Mouse (Mus musculus): ENCODE data around the gene Scarf1. TPM values are rescaled to one million over a fixed set of nuclear protein-coding genes. Genes with fewer than 3 reads are reported as not detected.

Scarf1 gene
- total and polyA plus RNA-seq, 3 experiments: 0.15 to 0.28 TPM; not detected in 1

- DNase-seq (ENCODE audit: low read depth, low spot score): no peak
- Histone ChIP-seq H3K9ac (ENCODE audit: control insufficient read depth, low read depth, low read length, poor library complexity, severe bottlenecking) (no peak overlapping the region), H3K27me3 (ENCODE audit: control insufficient read depth in 1 of 2, insufficient read depth in 2 of 2, low read length in 2 of 2) (no peaks in the 10 kb centered on the region), H3K79me2 (ENCODE audit: control insufficient read depth, insufficient read depth, low read length, poor library complexity) (peaks cover 10% of the 10 kb centered on the region), H3K4me3 (ENCODE audit: control insufficient read depth in 1 of 2, insufficient read depth in 1 of 2, low read depth in 2 of 2, low read length in 2 of 2) (no peak overlapping the region), H3K27ac (ENCODE audit: control insufficient read depth, low read depth, low read length) (no peak overlapping the region), H3K9me3 (replicated peaks; ENCODE audit: insufficient read depth, low read length) (no peaks in the 10 kb centered on the region), H3K36me3 (ENCODE audit: control insufficient read depth in 1 of 2, insufficient read depth in 2 of 2, low read length in 2 of 2) (peaks cover 0 to 20% of the 10 kb centered on the region in 2 experiments; a peak in 2 of 4 replicates), H3K4me1 (ENCODE audit: control insufficient read depth in 1 of 2, insufficient read depth in 2 of 2, low read length in 2 of 2) (peaks cover 3 to 25% of the 10 kb centered on the region in 2 experiments)
- TF ChIP-seq GATA1 (IDR thresholded peaks at IDR 0.05; ENCODE audit: low read depth, low read length) (peak; percentile 59), NRF1 (IDR thresholded peaks at IDR 0.05; ENCODE audit: insufficient read depth, low read depth, low read length, poor library complexity, severe bottlenecking) (no peak), CHD1 (IDR thresholded peaks at IDR 0.05; ENCODE audit: low read depth, low read length) (no peak), CTCF (IDR thresholded peaks at IDR 0.05 in 2 of 3, conservative IDR thresholded peaks at IDR 0.05 in 1 of 3; ENCODE audit: control insufficient read depth in 1 of 3, insufficient read depth in 1 of 3, low read depth in 2 of 3, low read length in 3 of 3, poor library complexity in 1 of 3, severe bottlenecking in 1 of 3) (no peak), JUND (IDR thresholded peaks at IDR 0.05; ENCODE audit: low read depth, low read length) (no peak), MYB (IDR thresholded peaks at IDR 0.05; ENCODE audit: low read depth, low read length) (no peak), ZNF384 (IDR thresholded peaks at IDR 0.05; ENCODE audit: low read depth, low read length) (no peak), TCF12 (IDR thresholded peaks at IDR 0.05; ENCODE audit: low read depth, low read length) (peak; percentile 33; the same call in 1 of the 2 replicates), RCOR1 (IDR thresholded peaks at IDR 0.05; ENCODE audit: low read depth, low read length) (peak; percentile 84), ETS1 (IDR thresholded peaks at IDR 0.05; ENCODE audit: low read depth, low read length) (0 out of 2 replicates have a peak, but pooled peaks have one; percentile 17), TBP (IDR thresholded peaks at IDR 0.05; ENCODE audit: low read depth, low read length) (no peak), MAFK (IDR thresholded peaks at IDR 0.05; ENCODE audit: borderline replicate concordance, low read depth, low read length) (no peak), POLR2A (IDR thresholded peaks at IDR 0.05; ENCODE audit: control insufficient read depth in 1 of 2, insufficient read depth in 1 of 2, low read depth in 1 of 2, low read length in 2 of 2, poor library complexity in 1 of 2) (no peak), POLR2AphosphoS2 (IDR thresholded peaks at IDR 0.05; ENCODE audit: low read length) (no peak), UBTF (IDR thresholded peaks at IDR 0.05; ENCODE audit: borderline replicate concordance, insufficient read depth, low read depth, low read length) (no peak), EP300 (IDR thresholded peaks at IDR 0.05; ENCODE audit: low read depth in 1 of 2, low read length in 2 of 2) (peak; percentile 42 to 44; a peak in 2 of 4 replicates), CHD2 (IDR thresholded peaks at IDR 0.05; ENCODE audit: low read length) (no peak)
Observed at GRCm38 (mm10) chr11:75529771-75530170, 16.4 kb downstream of the Scarf1 start.

- peaks cover 5 to 30% of the 10 kb centered on the region in 2 experiments for H3K4me1 ChIP-seq (ENCODE audit: control insufficient read depth in 1 of 2, insufficient read depth in 2 of 2, low read length in 2 of 2)
- peak; percentile 96 for DNase-seq (ENCODE audit: low read depth, low spot score)
- H3K27ac ChIP-seq (ENCODE audit: control insufficient read depth, low read depth, low read length): peak overlapping the region; percentile 11; the same call in 1 of the 2 replicates
- no peaks in the 10 kb centered on the region for H3K27me3 ChIP-seq (ENCODE audit: control insufficient read depth in 1 of 2, insufficient read depth in 2 of 2, low read length in 2 of 2)
- peak overlapping the region; percentile 79 to 82 for H3K4me3 ChIP-seq (ENCODE audit: control insufficient read depth in 1 of 2, insufficient read depth in 1 of 2, low read depth in 2 of 2, low read length in 2 of 2)
- H3K9ac ChIP-seq (ENCODE audit: control insufficient read depth, low read depth, low read length, poor library complexity, severe bottlenecking): peak overlapping the region; percentile 84
- peaks cover 10% of the 10 kb centered on the region for H3K79me2 ChIP-seq (ENCODE audit: control insufficient read depth, insufficient read depth, low read length, poor library complexity)
- no peaks in the 10 kb centered on the region for H3K9me3 ChIP-seq (replicated peaks; ENCODE audit: insufficient read depth, low read length)
- peaks cover 0 to 24% of the 10 kb centered on the region in 2 experiments; a peak in 2 of 4 replicates for H3K36me3 ChIP-seq (ENCODE audit: control insufficient read depth in 1 of 2, insufficient read depth in 2 of 2, low read length in 2 of 2)
- TF ChIP-seq CHD2 (IDR thresholded peaks at IDR 0.05; ENCODE audit: low read length) (no peak), TCF12 (IDR thresholded peaks at IDR 0.05; ENCODE audit: low read depth, low read length) (no peak), EP300 (IDR thresholded peaks at IDR 0.05; ENCODE audit: low read depth in 1 of 2, low read length in 2 of 2) (no peak; a peak in 1 of 4 replicates), BHLHE40 (IDR thresholded peaks at IDR 0.05; ENCODE audit: borderline replicate concordance, low read depth, low read length) (no peak), HCFC1 (IDR thresholded peaks at IDR 0.05; ENCODE audit: low read depth, low read length) (0 out of 2 replicates have a peak, but pooled peaks have one; percentile 48), RAD21 (IDR thresholded peaks at IDR 0.05; ENCODE audit: low read depth, low read length) (peak; percentile 95), KAT2A (conservative IDR thresholded peaks at IDR 0.05; ENCODE audit: low read depth, low read length) (no peak), ZKSCAN1 (IDR thresholded peaks at IDR 0.05; ENCODE audit: low read depth, low read length) (peak; percentile 86), UBTF (IDR thresholded peaks at IDR 0.05; ENCODE audit: borderline replicate concordance, insufficient read depth, low read depth, low read length) (0 out of 2 replicates have a peak, but pooled peaks have one; percentile 16), E2F4 (IDR thresholded peaks at IDR 0.05; ENCODE audit: borderline replicate concordance, low read depth, low read length) (no peak), JUND (IDR thresholded peaks at IDR 0.05; ENCODE audit: low read depth, low read length) (peak; percentile 67; the same call in 1 of the 2 replicates), SMC3 (IDR thresholded peaks at IDR 0.05; ENCODE audit: low read depth, low read length) (peak; percentile 99), ZNF384 (IDR thresholded peaks at IDR 0.05; ENCODE audit: low read depth, low read length) (peak; percentile 53), ZMIZ1 (IDR thresholded peaks at IDR 0.05; ENCODE audit: low read depth, low read length) (no peak), MYB (IDR thresholded peaks at IDR 0.05; ENCODE audit: low read depth, low read length) (no peak), ETS1 (IDR thresholded peaks at IDR 0.05; ENCODE audit: low read depth, low read length) (peak; percentile 44; the same call in 1 of the 2 replicates), MXI1 (IDR thresholded peaks at IDR 0.05; ENCODE audit: low read depth, low read length) (peak; percentile 86), TBP (IDR thresholded peaks at IDR 0.05; ENCODE audit: low read depth, low read length) (0 out of 2 replicates have a peak, but pooled peaks have one; percentile 35), CTCF (IDR thresholded peaks at IDR 0.05 in 2 of 3, conservative IDR thresholded peaks at IDR 0.05 in 1 of 3; ENCODE audit: control insufficient read depth in 1 of 3, insufficient read depth in 1 of 3, low read depth in 2 of 3, low read length in 3 of 3, poor library complexity in 1 of 3, severe bottlenecking in 1 of 3) (peak; percentile 90 to 99 (median 99)), MYC (IDR thresholded peaks at IDR 0.05; ENCODE audit: low read depth, low read length) (no peak; the same call in 1 of the 2 replicates), USF2 (IDR thresholded peaks at IDR 0.05; ENCODE audit: borderline replicate concordance in 1 of 2, insufficient read depth in 1 of 2, low read depth in 1 of 2, low read length in 2 of 2) (no peak)
Observed at GRCm38 (mm10) chr11:75530325-75530724, 17.0 kb downstream of the Scarf1 start.

Data from MEL (cell line).